Mouse (Mus musculus) ES-E14 (cell line): ENCODE results near the gene Sac3d1.

Source experiments
- CHD2 ChIP-seq: IDR thresholded peaks from 2 replicates; pipeline ENCODE4 v1.6.1; 2014; ENCODE audit warnings: mild to moderate bottlenecking, low read depth, low read length, inconsistent platforms
- HCFC1 ChIP-seq: IDR thresholded peaks from 2 replicates; pipeline ENCODE4 v1.6.1; 2012; ENCODE audit warnings: low read length, inconsistent platforms, borderline replicate concordance; ENCODE audit not compliant: insufficient read depth
- MAFK ChIP-seq: IDR thresholded peaks from 2 replicates; pipeline ENCODE4 v1.6.1; 2014; ENCODE audit warnings: mild to moderate bottlenecking, low read depth, low read length, inconsistent platforms; ENCODE audit not compliant: insufficient read depth
- ZC3H11A ChIP-seq: IDR thresholded peaks from 2 replicates; pipeline ENCODE4 v1.6.1; 2012; ENCODE audit warnings: low read depth, mild to moderate bottlenecking, inconsistent platforms, low read length, borderline replicate concordance
- ZNF384 ChIP-seq: IDR thresholded peaks from 2 replicates; pipeline ENCODE4 v1.6.1; 2012; ENCODE audit warnings: low read depth, low read length, inconsistent platforms

DNA sequence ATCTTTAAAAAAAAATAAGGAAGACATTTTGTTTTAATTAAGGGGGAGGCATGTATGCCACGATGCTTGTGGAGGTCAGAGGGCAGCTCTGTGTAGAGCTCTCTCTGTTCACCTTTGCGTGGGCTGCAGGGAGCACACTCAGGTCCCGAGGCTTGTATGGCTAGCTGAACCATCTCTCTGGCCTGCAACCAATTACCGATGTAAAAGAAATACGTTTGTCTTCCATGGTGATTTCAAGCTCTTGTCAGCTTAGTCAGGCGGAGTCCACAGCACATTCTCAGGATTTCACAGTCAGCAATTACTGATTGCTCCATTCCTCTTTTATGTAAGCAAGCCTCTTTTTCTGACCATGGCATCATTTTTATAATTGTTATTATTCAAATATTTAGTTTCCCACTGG lies 17.3 kb downstream of the Sac3d1 start:
- no peak for TF ChIP-seq CHD2
- TF ChIP-seq ZNF384, result no peak
- no peak for TF ChIP-seq MAFK
- no peak for TF ChIP-seq ZC3H11A
- no peak for TF ChIP-seq HCFC1
